Mouse (Mus musculus): ENCODE data around the gene Gm13691.
A peak's percentile ranks its signal among the peaks of the same experiment; 100 is the strongest.
"Not testable (repeated sequence)": the region's sequence is repeated elsewhere in the genome, so short reads cannot be mapped to it uniquely, and the experiment has no call there.

The Gm13691 gene

DNA sequence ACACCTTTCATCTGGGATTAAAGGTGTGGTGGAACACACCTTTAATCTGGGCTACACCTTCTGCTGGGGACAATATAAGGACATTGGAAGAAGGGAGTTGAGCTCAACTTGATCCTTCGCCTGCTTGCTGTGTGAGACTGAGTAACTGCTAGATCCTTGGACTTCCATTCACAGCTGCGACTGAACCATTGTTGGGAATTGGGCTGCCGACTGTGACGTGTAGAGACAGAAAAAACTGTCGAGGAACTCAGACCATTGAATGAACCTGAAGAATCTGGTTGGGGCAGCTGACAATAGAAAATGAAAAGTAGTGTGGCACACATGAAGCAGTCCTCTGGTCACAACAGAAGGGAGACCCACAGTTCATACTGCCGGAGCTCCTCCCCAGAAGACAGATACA, at the start of gene Gm13691:
Gene Gm13691 (plus strand): TSS at position 301 of the 400 bp plus-strand sequence.
- DNase-seq (ENCODE audit: low spot score in 2 of 2) = not testable (repeated sequence)

DNA sequence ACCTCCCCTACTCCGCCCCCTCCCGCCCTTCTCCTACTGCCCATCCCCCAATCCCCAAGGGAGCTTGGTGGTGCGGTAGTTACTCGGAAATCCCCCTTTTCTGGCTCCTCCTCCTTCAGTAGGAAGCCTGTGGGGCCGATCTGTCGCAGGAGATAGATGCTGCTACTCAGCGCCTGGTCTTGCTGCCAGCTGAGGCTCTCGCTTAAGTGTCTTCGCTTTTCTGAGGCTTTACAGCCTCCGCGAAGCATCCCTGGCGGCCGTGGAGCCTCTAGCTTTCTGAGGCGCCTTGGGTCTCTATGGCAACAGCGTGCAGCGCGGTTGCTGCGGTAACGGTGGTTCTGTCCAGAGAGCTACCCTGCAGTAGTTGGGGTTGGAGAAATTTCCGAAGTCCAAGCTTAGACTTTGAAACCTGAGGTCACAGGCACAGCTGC, 49.4 kb upstream of the Gm13691 start, which contains the start of gene Zswim2:
Gene Zswim2 (minus strand): TSS at position 298 of the 431 bp plus-strand sequence.
- DNase-seq (ENCODE audit: low spot score in 2 of 2) = peak in 1 of 2 experiments; percentile 7

DNA sequence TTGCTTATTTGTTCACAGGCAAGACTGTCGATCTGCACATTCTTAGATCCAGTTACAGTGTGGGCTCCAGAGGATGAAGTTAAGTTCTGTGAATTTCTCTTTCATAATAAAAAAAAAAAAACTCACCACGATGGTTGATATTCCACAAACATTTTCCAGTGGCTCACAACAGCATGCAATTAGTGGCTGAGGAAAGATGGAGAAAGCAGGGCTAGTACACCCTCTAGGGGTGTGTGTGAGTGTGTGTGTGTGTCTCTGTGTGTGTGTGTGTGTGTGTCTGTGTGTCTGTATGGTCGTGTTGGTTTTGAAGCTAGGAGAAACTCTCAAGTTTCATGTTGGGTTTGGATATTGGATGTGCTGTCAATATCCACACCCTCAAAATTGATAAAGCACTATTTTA, 49.0 kb upstream of the Gm13691 start:
- no peak for DNase-seq (ENCODE audit: low spot score in 2 of 2)

DNA sequence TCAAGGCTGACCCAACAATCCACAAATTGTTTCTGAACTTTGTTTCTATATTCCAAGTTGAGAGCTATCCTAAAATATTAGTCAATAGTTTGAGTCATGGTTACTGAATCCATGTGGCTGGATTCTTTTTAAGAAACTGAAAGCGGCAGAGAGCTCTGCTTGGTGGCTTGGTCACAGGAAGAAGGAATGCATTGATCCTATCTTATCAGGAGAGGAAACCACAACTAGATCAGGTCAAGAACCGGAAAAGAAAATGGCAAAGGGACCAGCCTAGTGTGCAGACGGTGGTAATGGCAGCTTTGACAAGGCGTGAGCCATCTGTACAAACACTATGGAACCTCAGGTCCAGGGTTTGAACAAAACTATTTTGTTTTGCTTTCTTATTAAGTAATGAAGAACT, 48.6 kb upstream of the Gm13691 start:
- DNase-seq (ENCODE audit: low spot score in 2 of 2) = no peak

DNA sequence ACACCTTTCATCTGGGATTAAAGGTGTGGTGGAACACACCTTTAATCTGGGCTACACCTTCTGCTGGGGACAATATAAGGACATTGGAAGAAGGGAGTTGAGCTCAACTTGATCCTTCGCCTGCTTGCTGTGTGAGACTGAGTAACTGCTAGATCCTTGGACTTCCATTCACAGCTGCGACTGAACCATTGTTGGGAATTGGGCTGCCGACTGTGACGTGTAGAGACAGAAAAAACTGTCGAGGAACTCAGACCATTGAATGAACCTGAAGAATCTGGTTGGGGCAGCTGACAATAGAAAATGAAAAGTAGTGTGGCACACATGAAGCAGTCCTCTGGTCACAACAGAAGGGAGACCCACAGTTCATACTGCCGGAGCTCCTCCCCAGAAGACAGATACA, 35.0 kb upstream of the Gm13691 start, which contains the start of gene Gm13698:
Gene Gm13698 (plus strand): TSS at position 301 of the 400 bp plus-strand sequence.
- not testable (repeated sequence) for DNase-seq (ENCODE audit: low spot score in 2 of 2)

DNA sequence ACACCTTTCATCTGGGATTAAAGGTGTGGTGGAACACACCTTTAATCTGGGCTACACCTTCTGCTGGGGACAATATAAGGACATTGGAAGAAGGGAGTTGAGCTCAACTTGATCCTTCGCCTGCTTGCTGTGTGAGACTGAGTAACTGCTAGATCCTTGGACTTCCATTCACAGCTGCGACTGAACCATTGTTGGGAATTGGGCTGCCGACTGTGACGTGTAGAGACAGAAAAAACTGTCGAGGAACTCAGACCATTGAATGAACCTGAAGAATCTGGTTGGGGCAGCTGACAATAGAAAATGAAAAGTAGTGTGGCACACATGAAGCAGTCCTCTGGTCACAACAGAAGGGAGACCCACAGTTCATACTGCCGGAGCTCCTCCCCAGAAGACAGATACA, 29.1 kb upstream of the Gm13691 start, which contains the start of gene Gm13693:
Gene Gm13693 (plus strand): TSS at position 301 of the 400 bp plus-strand sequence.
- not testable (repeated sequence) for DNase-seq (ENCODE audit: low spot score in 2 of 2)

DNA sequence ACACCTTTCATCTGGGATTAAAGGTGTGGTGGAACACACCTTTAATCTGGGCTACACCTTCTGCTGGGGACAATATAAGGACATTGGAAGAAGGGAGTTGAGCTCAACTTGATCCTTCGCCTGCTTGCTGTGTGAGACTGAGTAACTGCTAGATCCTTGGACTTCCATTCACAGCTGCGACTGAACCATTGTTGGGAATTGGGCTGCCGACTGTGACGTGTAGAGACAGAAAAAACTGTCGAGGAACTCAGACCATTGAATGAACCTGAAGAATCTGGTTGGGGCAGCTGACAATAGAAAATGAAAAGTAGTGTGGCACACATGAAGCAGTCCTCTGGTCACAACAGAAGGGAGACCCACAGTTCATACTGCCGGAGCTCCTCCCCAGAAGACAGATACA, 23.3 kb upstream of the Gm13691 start, which contains the start of gene Gm13695:
Gene Gm13695 (plus strand): TSS at position 301 of the 400 bp plus-strand sequence.
- not testable (repeated sequence) for DNase-seq (ENCODE audit: low spot score in 2 of 2)

DNA sequence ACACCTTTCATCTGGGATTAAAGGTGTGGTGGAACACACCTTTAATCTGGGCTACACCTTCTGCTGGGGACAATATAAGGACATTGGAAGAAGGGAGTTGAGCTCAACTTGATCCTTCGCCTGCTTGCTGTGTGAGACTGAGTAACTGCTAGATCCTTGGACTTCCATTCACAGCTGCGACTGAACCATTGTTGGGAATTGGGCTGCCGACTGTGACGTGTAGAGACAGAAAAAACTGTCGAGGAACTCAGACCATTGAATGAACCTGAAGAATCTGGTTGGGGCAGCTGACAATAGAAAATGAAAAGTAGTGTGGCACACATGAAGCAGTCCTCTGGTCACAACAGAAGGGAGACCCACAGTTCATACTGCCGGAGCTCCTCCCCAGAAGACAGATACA, 17.5 kb upstream of the Gm13691 start, which contains the start of gene Gm13696:
Gene Gm13696 (plus strand): TSS at position 301 of the 400 bp plus-strand sequence.
- not testable (repeated sequence) for DNase-seq (ENCODE audit: low spot score in 2 of 2)

DNA sequence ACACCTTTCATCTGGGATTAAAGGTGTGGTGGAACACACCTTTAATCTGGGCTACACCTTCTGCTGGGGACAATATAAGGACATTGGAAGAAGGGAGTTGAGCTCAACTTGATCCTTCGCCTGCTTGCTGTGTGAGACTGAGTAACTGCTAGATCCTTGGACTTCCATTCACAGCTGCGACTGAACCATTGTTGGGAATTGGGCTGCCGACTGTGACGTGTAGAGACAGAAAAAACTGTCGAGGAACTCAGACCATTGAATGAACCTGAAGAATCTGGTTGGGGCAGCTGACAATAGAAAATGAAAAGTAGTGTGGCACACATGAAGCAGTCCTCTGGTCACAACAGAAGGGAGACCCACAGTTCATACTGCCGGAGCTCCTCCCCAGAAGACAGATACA, 11.7 kb upstream of the Gm13691 start, which contains the start of gene Gm13694:
Gene Gm13694 (plus strand): TSS at position 301 of the 400 bp plus-strand sequence.
- not testable (repeated sequence) for DNase-seq (ENCODE audit: low spot score in 2 of 2)

DNA sequence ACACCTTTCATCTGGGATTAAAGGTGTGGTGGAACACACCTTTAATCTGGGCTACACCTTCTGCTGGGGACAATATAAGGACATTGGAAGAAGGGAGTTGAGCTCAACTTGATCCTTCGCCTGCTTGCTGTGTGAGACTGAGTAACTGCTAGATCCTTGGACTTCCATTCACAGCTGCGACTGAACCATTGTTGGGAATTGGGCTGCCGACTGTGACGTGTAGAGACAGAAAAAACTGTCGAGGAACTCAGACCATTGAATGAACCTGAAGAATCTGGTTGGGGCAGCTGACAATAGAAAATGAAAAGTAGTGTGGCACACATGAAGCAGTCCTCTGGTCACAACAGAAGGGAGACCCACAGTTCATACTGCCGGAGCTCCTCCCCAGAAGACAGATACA, 5.9 kb upstream of the Gm13691 start, which contains the start of gene Gm13697:
Gene Gm13697 (plus strand): TSS at position 301 of the 400 bp plus-strand sequence.
- DNase-seq (ENCODE audit: low spot score in 2 of 2) = not testable (repeated sequence)

DNA sequence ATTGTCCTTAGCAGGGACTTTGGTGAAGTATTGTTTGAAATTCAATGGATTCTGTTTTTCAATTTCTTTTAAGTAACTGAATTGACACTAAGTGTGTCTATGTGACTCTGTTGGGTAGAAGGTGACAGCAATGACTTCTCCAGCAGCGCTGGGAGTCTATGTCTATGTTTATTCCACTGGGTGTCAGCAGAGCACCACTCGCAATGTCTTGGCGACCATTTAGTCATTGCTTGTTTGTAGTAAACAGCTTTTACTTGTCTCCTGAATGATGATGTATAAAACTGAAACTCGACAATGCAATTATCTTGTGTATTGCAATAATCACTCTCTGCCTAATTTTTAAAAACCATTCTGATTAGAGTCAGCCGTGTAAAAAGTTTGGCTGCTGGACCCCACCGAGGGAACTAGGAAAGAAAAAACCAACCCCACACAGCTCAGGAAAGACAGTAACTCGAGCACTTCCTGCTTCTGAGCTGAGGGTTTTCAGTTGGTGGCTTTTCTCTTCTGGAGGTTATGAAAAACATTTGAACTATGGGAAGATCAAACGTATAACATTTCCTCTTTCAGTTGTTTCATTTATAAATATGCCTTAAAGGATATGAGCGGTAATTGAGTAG, 3.4 kb downstream of the Gm13691 start:
- DNase-seq (ENCODE audit: low spot score in 2 of 2) = not testable (repeated sequence)

DNA sequence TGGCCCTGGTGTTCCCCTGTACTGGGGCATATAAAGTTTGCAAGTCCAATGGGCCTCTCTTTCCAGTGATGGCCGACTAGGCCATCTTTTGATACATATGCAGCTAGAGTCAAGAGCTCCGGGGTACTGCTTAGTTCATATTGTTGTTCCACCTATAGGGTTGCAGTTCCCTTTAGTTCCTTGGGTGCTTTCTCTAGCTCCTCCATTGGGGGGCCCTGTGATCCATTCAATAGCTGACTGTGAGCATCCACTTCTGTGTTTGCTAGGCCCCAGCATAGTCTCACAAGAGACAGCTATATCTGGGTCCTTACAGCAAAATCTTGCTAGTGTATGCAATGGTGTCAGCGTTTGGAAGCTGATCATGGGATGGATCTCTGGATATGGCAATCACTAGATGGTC, 4.2 kb downstream of the Gm13691 start:
- DNase-seq (ENCODE audit: low spot score in 2 of 2) = not testable (repeated sequence)

DNA sequence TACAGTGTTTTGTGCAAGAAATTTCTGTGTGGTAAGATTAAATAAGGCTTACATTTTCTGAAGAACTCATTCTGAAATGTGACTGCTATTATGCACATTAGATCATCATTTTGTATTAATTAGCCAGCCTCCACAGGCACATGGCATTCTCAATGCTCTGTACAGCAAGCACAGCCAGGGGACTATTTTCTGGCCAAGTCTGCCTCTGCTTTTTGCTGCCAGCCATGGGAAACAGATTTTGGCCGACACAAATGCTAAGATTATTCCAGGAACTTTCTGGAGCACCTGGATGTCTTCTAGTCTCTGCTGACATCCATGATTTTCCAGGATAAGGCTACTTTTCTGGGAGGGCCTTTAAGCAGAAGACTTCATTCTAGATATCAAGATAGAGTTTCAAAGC, 18.6 kb downstream of the Gm13691 start:
- DNase-seq (ENCODE audit: low spot score in 2 of 2) = no peak

DNA sequence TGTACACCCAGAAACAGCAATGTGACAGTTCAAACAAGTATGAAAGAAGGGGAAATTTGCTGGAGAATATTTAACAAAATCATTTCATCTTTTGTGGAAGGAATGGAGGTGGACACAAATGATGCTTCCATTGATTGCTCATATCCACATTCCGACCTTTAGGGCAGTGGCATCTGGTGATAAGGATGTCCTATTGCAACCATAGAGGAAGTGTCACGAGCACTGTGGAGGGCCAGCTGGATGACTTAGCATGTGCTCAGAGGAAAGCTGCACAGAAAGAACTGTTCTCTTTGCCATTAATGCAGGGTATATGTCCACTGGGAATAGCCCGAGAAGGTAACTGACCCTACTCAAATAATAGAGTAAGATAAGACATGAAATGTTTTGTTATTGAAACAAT, 19.5 kb downstream of the Gm13691 start:
- no peak for DNase-seq (ENCODE audit: low spot score in 2 of 2)

DNA sequence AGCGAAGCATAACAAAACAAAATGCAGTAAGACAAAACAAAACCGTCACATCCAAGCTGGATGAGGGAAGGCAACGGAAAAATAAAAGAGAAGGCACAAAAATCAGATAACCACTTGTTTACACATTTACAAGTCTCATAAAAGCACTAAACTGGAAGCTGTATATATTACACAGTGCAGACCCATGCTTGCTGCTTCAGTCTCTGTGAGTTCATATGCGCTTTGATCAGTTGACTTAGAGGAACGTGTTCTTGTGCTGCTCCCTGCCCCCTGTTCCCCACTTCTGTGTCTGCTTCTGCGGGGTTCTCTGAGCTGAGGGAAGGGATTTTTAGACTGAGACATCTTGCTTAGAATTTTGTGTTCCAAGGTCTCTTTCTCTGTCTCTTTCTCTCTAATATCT, 24.2 kb downstream of the Gm13691 start:
- DNase-seq (ENCODE audit: low spot score in 2 of 2) = no peak

DNA sequence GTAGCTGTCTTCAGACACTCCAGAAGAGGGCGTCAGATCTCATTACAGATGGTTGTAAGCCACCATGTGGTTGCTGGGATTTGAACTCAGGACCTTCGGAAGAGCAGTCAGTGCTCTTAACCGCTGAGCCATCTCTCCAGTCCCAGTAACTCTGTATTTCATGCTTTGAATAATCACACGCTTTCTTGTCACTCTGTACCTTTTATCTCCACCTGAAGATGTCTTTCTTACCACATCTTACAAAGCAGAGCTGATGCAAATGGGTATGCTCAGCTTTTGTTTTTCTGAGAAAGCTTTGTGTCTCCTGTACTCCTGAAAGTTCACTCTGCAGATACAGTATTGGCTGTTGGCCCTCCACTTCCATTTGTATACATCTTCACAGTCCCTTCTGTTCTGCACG, 25.9 kb downstream of the Gm13691 start:
- DNase-seq (ENCODE audit: low spot score in 2 of 2) = not testable (repeated sequence)

DNA sequence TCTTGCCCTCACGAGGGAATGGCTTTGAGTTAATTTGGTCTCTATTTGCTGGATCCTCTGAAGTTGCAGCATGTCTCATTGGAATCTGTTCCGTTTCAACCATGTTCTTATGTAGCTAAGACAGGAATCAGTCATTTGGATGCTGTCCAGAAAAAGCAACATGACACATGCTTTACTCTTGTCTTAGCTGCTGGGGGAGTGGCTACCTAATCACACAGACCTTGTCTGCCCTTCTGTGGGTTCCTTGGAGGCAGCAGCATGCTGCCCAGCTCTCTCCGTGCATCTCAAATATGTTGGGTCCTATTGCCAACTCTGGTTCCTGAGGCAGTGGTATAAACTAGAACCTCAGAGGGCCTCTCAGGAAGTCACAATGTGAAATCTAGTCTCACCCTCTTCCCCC, 28.0 kb downstream of the Gm13691 start:
- DNase-seq (ENCODE audit: low spot score in 2 of 2) = no peak

DNA sequence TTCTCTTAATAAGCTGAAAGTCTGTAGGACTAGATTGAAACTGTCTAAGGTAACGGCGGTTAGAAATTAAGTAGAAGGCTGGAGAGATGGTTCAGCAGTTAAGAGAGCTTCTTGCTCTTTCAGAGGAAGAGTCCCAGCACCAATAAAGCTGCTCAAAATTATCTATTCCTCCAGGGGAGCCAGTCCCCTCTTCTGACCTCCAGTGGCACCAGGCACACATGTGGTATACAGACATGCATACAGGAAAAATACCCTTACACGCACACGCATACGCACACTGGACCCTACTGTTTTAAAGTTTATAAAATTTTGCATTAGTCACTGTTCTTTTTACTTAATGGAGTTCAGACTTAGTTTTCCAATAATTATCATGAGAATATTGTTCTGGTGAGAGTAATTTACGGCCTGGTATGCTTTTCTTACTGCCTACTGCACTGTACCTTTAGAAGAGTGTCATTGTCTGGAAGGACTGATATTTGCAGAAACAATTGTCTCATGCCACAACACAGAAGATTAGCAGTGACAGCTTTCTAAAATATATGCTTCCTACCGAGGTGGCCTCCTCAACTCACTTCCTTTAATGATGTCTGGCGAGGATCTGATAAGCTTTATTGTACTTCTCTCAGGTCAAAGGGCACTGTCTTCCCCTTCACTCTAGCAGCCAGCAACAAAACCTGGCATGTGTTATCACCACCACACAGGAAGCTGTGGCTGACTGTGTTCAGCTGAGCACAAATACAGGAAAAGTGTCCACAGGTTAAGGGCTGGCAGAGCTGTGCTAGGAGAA, 29.4 kb downstream of the Gm13691 start:
- DNase-seq (ENCODE audit: low spot score in 2 of 2) = no peak

DNA sequence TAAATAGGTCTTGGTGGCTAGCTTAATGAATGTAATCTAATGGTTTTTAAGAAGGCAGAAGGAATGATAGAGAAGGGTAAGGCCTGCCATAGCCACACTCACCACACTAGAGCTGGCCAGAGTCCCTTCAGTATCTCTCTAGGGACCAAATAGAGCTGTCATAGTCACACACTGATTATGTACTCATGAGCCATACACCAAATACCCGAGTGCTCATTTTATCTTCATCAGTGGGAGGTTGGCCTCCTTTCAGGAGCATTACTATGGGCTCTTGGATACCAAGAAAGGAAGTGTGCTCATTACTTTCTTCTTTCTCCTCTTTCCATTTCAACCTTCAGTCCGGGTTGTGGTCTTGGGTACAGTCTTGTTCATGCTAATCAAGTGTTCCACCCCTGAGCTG, 31.6 kb downstream of the Gm13691 start:
- no peak for DNase-seq (ENCODE audit: low spot score in 2 of 2)

DNA sequence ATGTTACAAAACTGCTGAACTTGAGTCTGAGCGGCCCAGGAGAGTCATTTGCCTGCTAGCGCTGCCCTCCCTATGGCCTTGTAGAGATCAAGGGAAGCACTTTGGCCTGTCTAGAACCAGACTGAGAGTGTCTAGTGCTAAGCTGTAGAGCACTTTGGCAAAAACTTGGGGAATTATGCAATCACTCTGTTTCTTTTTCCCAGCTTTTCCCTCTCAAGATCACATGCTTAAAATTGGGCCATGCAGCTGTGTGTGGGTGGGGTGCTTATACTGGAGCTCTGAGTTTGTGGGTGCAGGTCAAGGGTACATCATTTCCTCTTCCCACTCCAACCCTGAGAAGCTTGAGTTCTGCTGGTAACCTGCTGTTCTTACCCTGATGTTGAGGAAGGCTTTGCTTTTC, 32.6 kb downstream of the Gm13691 start:
- no peak for DNase-seq (ENCODE audit: low spot score in 2 of 2)

DNA sequence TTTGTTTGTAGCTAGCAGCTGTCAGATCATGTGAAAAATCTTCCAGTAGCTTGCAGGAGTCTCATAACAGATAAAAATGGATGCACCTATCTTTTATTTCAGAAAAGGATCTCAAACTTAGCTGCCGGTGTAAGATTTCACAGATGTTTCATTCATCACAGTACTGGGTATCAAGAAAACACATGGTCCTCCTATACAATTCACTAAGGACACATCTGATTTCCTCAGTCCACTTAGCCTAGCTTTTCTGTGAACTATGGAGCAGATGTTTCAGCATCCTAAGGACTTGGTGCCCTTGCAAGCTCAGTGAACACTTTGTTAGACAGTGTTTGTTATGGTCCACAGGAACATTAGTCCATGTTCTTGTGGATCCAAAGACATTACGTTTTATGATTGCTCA, 33.0 kb downstream of the Gm13691 start:
- no peak for DNase-seq (ENCODE audit: low spot score in 2 of 2)

DNA sequence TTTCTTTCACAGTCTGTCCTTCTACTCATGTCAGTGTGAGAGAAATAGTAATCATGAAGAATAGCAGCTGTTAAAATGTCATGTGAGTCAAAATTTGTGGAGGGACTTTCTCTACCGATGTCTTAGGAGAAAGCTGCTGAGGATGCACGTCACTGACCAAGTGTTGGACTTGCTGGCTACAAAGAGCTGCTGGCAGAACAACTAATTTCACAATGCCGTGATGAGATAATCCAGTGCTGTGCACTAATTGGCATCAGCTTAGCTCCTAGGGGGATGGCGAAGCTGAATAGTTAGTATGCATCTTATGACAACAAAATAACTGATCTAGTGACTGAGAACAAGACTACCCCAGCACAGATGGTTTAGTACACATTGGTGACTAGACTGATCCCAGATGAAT, 34.9 kb downstream of the Gm13691 start:
- DNase-seq (ENCODE audit: low spot score in 2 of 2) = no peak

All from spleen, postnatal 14 days (tissue).